Mouse (Mus musculus) embryonic facial prominence, embryonic 14.5 days (tissue): ENCODE measurements around the gene Vmp1. TPM values are rescaled to one million over a fixed set of nuclear protein-coding genes. Genes with fewer than 3 reads are reported as not detected.

Experiments used
- ATAC-seq: fragments of 200-750 bp; cut with Nextera tagmentation; 2 replicates; pipeline ENCODE4 v1.8.0; 2017; ENCODE audit warnings: low read depth, moderate number of reproducible peaks, moderate TSS enrichment
- DNase-seq: peaks from one replicate; pipeline ENCODE4 v3.0.0-alpha.2; 2015; ENCODE audit warnings: low spot score
- H3K27ac ChIP-seq: fragments of 300-500 bp; sonication (generic); replicated peaks from 2 replicates; pipeline ENCODE4 v1.5.1; 2014; ENCODE audit warnings: low read depth, mild to moderate bottlenecking, low read length, moderate library complexity
- H3K27me3 ChIP-seq: fragments of 300-500 bp; sonication (generic); replicated peaks from 2 replicates; pipeline ENCODE4 v1.6.1; 2014; ENCODE audit warnings: low read length; ENCODE audit not compliant: control insufficient read depth, insufficient read depth
- H3K36me3 ChIP-seq: fragments of 300-500 bp; sonication (generic); 2 replicates; pipeline ENCODE4 v1.6.1; 2014; ENCODE audit warnings: low read length, mixed read lengths; ENCODE audit not compliant: control insufficient read depth, insufficient read depth
- H3K4me1 ChIP-seq: fragments of 300-500 bp; sonication (generic); 2 replicates; pipeline ENCODE4 v1.6.1; 2014; ENCODE audit warnings: antibody characterized with exemption, low read length; ENCODE audit not compliant: control insufficient read depth, insufficient read depth
- H3K4me2 ChIP-seq: fragments of 300-500 bp; sonication (generic); 2 replicates; pipeline ENCODE4 v1.6.1; 2014; ENCODE audit warnings: low read depth, mild to moderate bottlenecking, low read length, moderate library complexity, mixed read lengths
- H3K4me3 ChIP-seq: fragments of 300-500 bp; sonication (generic); 2 replicates; pipeline ENCODE4 v1.5.1; 2014; ENCODE audit warnings: low read depth, mild to moderate bottlenecking, low read length
- H3K9ac ChIP-seq: fragments of 300-500 bp; sonication (generic); 2 replicates; pipeline ENCODE4 v1.6.1; 2014; ENCODE audit warnings: low read depth, mild to moderate bottlenecking, low read length, moderate library complexity, mixed read lengths
- H3K9me3 ChIP-seq: fragments of 300-500 bp; sonication (generic); 2 replicates; pipeline ENCODE4 v1.6.1; 2016; ENCODE audit warnings: low read length; ENCODE audit not compliant: control insufficient read depth
- WGBS: fragments of 180-500 bp; shearing (Covaris S2); extraction: QIAGEN DNeasy Blood & Tissue Kit; methylation state at CpG from one replicate; pipeline ENCODE4 v1.1.7; 2014; 5-methylcytosine and 5-hydroxymethylcytosine counted together
- polyA plus RNA-seq: library from polyadenylated mRNA; unstranded; fragments of >200 nt; fragmentation: Nextera tagmentation; extraction: Ambion mirVana; gene quantifications from 2 replicates; pipeline ENCODE4 v1.2.1, GENCODE M21; 2014

Gene Vmp1
- polyA plus RNA-seq, 1 experiment from 2014 or later = 86.6 TPM

DNA sequence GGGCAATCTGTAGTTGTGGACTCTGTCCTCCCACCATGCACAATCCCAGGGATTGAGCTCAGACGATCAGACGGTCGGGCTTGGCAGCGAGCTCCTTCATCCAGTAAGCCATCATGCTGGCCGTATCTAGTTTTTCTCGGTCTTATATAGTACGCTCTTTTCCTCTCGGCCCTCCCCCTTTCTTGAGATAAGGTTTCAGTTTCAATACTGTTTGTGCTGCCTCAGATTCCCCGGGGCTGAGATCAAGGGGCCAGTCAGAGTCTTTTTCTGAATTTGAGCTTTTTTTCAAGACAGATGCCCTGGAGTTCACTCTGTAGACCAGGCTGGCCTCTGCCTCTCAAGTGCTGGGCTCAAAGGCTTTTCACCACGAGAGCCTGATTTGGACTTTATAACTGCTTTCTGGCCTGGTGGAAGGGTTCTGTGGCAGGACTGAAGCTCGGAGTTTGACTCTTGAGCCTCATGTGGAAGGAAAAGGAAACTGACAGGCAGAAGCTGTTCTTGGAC, 102.3 kb downstream of the Vmp1 start:
- ATAC-seq (peak; percentile 56; the same call in 1 of the 2 replicates), DNase-seq (peak; percentile 76)
- 20% methylated on average over 11 of the region's 11 CpGs for WGBS
- Histone ChIP-seq H3K4me1 (peaks cover 12% of the 10 kb centered on the region; the same call in 1 of the 2 replicates), H3K27ac (peak overlapping the region; percentile 64), H3K9ac (no peak overlapping the region), H3K4me3 (no peak overlapping the region), H3K36me3 (peaks cover 6% of the 10 kb centered on the region; the same call in 1 of the 2 replicates), H3K9me3 (no peaks in the 10 kb centered on the region), H3K4me2 (peak overlapping the region; percentile 16), H3K27me3 (no peaks in the 10 kb centered on the region)

DNA sequence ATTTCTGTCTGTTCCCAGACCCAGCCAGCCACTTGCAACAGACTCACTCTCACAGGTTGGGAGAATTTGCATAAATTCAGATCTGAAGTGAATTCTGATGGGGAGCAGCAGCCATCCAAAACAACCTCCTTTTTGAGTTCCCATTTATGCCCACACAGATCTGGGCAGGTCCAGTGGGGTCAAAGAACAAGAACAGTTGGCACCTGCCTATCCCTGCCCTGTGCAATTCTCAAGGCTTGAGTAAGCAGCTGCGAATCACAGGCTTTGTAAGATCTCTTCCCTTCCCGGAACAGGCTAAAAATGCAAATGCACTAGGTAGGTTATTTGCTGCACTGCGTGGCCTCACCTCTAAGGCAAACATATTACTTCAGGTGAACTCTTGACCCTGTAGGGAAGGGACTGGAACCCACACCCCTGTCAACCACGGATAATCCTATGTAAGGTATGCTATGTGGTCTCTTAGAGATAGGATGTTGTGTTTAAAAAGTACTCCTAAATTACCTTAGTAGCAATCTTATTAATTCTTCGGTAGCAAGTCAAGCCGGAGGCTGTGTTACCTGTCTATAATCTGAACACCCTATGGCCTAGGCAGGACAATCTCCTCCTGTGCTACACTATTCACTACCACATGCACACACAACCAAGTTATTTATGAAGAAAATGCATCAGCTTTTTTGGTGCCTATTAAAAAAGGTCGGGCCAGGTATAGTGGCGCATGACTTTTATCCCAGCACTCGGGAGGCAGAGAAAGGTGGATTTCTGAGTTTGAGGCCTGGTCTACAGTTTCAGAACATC, 103.1 kb downstream of the Vmp1 start:
- DNase-seq (no peak), ATAC-seq (no peak)
- Histone ChIP-seq H3K4me2 (no peak overlapping the region), H3K4me3 (no peak overlapping the region), H3K4me1 (peaks cover 12% of the 10 kb centered on the region; the same call in 1 of the 2 replicates), H3K9ac (no peak overlapping the region), H3K9me3 (no peaks in the 10 kb centered on the region), H3K27me3 (no peaks in the 10 kb centered on the region), H3K36me3 (peaks cover 6% of the 10 kb centered on the region; the same call in 1 of the 2 replicates), H3K27ac (peak overlapping the region; percentile 64)
- 75% methylated on average over 9 of the region's 9 CpGs for WGBS

DNA sequence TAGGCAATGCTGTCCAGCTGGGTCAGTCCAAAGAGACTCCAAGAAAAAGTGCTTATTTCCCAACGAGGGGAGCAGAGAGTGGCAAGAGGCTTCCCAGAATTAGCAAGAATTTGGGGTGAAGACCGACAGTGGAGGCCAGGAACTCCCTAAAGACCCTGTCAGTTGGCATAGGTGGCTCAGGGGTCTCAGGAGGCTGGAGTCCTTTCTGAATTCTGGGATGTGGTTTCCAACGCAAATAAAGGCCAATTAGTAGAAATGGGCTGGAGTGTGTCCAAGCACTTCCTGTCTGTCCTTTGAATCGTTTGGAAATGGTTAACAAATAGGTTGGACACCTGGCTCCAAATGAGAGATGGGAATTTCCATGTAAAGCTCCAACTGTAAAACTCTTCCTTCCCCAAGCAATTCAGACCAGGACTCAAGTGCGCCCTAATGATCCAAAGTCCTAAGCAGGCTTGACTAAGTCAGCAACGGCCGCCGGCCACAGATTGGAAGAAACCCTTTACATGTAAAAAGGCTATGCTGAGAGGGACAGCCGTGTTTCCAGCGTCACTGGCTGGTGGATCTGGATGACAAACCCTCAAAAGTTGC, 103.8 kb downstream of the Vmp1 start:
- no peak overlapping the region for H3K4me3 ChIP-seq
- H3K36me3 ChIP-seq = peaks cover 3% of the 10 kb centered on the region; the same call in 1 of the 2 replicates
- H3K4me1 ChIP-seq = peaks cover 12% of the 10 kb centered on the region; the same call in 1 of the 2 replicates
- DNase-seq = no peak
- no peaks in the 10 kb centered on the region for H3K9me3 ChIP-seq
- no peak overlapping the region for H3K4me2 ChIP-seq
- no peak for ATAC-seq
- H3K27ac ChIP-seq = no peak overlapping the region
- WGBS = 73% methylated on average over 10 of the region's 10 CpGs
- no peaks in the 10 kb centered on the region for H3K27me3 ChIP-seq
- H3K9ac ChIP-seq = no peak overlapping the region

DNA sequence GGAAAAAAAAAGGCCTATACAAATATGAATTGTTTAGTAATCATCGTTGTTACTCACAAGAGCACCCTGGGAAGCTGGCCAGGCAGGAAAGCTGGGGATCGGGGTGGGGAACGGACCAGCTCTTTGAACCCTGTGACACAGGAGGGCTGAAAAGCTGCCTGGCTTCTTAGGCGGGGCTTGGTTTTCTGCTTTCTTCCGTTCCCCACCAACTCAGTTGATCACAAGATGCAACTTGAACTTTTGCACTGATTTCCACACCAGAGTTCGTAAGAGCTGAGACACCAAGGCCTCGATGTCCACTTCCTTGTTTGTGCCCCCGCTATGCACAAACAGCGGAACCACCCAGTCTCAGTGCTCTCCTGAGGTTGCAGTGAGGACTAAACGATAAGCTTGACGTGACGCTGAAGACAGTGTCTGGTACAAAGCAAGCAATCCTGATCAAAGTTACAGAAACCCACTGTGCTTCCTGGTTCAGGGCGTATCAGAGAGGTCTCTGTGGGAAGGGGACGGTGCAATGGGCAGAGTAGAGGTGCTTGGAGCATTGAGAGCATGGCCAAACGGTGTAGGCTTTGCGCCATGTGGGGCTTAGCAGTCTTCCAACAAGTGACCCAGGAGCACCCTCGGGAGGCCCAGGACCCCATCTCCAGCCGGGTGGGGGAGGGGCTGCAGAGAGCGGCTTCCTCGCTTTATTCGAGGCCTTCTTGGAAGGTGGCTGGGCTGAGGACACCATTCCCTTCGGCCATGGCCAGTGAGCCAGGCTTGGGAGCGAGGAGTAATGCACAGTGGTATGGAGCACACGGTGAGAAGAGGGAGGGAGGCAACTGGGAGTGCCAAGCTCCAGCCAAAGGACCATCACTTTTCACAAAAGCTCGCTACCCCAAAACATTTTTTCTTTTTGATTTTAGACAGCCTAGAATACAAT, 104.6 kb downstream of the Vmp1 start:
- Histone ChIP-seq H3K4me1 (peaks cover 12% of the 10 kb centered on the region; the same call in 1 of the 2 replicates), H3K9ac (no peak overlapping the region), H3K4me3 (no peak overlapping the region), H3K9me3 (no peaks in the 10 kb centered on the region), H3K4me2 (no peak overlapping the region), H3K27me3 (no peaks in the 10 kb centered on the region), H3K27ac (no peak overlapping the region), H3K36me3 (no peaks in the 10 kb centered on the region; the same call in 1 of the 2 replicates)
- ATAC-seq (no peak), DNase-seq (peak; percentile 24)
- WGBS = 69% methylated on average over 25 of the region's 25 CpGs

DNA sequence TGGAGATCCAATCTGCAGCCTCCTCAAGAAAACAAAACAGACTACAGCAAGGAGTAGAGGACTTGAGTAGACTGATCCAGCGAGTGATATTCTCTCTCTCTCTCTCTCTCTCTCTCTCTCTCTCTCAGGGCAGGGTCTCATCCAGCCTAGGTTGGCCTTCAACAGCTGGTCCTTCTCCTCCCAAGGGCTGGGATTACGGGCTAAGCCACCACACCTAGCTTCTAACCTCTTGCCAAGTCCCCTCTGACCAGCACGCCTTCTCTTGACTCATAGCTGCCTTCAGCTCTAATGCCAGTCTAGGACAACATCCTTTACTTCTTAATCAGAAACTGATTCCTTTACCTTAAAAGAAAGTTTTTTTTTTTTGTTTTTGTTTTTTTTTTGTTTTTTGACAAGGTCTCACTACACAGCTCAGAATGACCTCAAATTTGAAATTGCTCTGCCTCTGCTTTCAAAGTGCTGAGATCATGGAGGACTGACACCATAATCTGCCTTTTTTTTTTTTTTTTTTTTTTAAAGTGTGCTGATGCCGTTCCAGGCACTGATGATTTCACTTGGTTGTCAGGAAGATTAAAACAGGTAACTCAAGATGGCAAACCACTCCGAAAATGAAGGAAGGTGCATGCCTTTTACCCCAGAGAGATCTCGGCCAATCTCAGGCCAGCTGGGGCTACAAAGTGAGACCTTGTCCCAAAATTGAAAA, 105.4 kb downstream of the Vmp1 start:
- no peak for DNase-seq
- Histone ChIP-seq H3K4me1 (peaks cover 12% of the 10 kb centered on the region; the same call in 1 of the 2 replicates), H3K27ac (no peak overlapping the region), H3K4me2 (no peak overlapping the region), H3K36me3 (no peaks in the 10 kb centered on the region; the same call in 1 of the 2 replicates), H3K27me3 (no peaks in the 10 kb centered on the region), H3K9me3 (no peaks in the 10 kb centered on the region), H3K9ac (no peak overlapping the region), H3K4me3 (no peak overlapping the region)
- no peak for ATAC-seq
- WGBS = 64% methylated on average over 6 of the region's 6 CpGs

DNA sequence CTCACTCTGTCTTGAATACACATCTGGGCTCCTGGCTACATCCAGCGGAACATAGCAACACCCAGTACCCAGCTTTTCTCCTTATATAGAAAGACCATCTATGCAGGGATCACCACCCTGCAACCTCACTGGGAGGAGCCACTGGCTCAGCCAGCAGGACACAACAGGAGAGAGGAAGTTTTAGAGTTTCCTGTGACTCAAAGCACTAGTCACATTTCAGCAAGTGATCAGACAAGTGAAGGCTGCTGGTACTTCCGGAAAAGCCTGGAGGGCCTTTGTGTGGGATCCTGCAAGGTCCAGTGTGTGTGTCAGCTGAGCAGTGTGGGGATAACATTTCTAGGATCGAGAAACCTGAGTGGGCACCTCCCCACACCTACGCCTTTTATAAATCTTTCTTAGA, 106.4 kb downstream of the Vmp1 start:
- no peak overlapping the region for H3K4me3 ChIP-seq
- no peak overlapping the region for H3K9ac ChIP-seq
- WGBS = 49% methylated on average over 4 of the region's 4 CpGs
- H3K36me3 ChIP-seq = no peaks in the 10 kb centered on the region; the same call in 1 of the 2 replicates
- no peaks in the 10 kb centered on the region for H3K9me3 ChIP-seq
- H3K4me2 ChIP-seq = no peak overlapping the region
- DNase-seq = peak; percentile 42
- ATAC-seq = no peak
- no peaks in the 10 kb centered on the region for H3K27me3 ChIP-seq
- H3K27ac ChIP-seq = peak overlapping the region; percentile 29; the same call in 1 of the 2 replicates
- H3K4me1 ChIP-seq = peaks cover 12% of the 10 kb centered on the region; the same call in 1 of the 2 replicates

DNA sequence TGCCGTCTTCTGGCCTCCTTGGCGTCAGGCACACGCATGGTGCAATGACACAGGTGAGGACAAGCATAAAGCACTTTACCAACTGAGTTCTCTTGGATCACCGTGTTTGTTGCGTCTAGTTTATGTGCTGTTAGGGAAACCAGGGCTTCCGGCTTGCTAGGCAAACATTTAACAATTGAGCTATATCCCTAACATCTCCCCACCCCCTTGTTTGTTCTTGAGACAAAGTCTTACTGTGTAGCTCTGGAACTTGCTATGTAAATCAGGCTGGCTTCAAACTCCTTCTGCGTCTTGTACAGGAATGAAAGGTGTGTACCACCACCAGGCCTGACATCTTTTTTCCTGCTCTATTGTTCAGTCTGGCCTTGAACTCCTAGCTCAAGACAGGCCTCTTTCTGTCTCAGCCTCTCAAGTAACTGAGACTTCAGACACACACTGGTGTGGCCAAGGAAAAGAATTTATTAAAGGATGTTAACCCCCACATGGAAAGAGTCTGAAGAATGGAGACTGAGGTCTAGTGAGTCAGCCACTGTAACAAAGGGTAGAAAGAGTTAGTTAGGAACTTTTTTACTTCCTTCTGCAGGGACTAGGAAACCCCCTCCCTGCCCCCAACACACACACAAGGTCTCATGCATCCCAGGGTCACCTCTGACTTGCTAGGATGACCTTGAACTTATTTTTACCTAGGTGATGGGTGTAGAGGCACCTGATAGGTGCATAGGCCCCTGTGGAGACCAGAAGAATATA, 107.8 kb downstream of the Vmp1 start:
- H3K4me2 ChIP-seq = no peak overlapping the region
- no peak for ATAC-seq
- no peaks in the 10 kb centered on the region for H3K27me3 ChIP-seq
- H3K4me3 ChIP-seq = no peak overlapping the region
- no peak overlapping the region for H3K9ac ChIP-seq
- H3K4me1 ChIP-seq = peaks cover 22% of the 10 kb centered on the region
- no peak overlapping the region for H3K27ac ChIP-seq
- WGBS = 87% methylated on average over 7 of the region's 7 CpGs
- peak; percentile 29 for DNase-seq
- no peaks in the 10 kb centered on the region for H3K36me3 ChIP-seq
- H3K9me3 ChIP-seq = no peaks in the 10 kb centered on the region
